Mouse (Mus musculus) bone marrow macrophage, adult 2 months (primary cell): Measurements from ENCODE around the gene Tmem116.

Experiments used
- CTCF ChIP-seq: IDR thresholded peaks from 2 replicates; pipeline ENCODE4 v1.5.1; 2012; ENCODE audit warnings: low read depth, mild to moderate bottlenecking, low read length, moderate library complexity
- POLR2A ChIP-seq: IDR thresholded peaks from 2 replicates; pipeline ENCODE4 v1.6.1; 2012; ENCODE audit warnings: mild to moderate bottlenecking, low read depth, low read length, borderline replicate concordance

DNA sequence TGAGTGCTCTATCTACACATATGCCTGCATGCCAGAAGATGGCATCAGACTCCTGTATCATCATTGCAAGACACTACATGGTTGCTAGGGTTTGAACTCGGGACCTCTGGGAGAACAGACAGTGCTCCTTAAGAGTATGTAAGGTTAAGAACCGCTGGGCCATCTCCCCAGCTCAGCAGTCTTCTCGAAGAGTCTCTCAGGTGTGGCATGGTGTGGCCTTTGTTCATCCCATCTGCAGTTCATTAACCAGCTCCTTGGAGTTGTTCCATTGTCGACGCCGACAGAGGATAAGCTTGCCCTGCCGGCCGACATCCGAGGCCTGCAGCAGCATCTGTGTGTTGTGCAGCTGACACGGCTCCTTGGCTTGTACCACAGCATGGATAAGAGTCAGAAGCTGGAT is 28.4 kb upstream of the Tmem116 start:
- TF ChIP-seq CTCF, result no peak
- no peak for TF ChIP-seq POLR2A
